Mouse (Mus musculus): ENCODE data around the gene Mocs3.

Gene Mocs3

GRCm38 (mm10) chr2:168230026-168230728 is at the start of gene Mocs3, which contains the start of the genes Gm20716 and Dpm1:
Gene Mocs3 (plus strand): TSS chr2:168230622.
Gene Gm20716 (minus strand): TSS chr2:168230364.
Gene Dpm1 (minus strand): TSS chr2:168230591.
- DNase-seq (ENCODE audit: low read depth, low spot score), result peak; percentile 96

DNA sequence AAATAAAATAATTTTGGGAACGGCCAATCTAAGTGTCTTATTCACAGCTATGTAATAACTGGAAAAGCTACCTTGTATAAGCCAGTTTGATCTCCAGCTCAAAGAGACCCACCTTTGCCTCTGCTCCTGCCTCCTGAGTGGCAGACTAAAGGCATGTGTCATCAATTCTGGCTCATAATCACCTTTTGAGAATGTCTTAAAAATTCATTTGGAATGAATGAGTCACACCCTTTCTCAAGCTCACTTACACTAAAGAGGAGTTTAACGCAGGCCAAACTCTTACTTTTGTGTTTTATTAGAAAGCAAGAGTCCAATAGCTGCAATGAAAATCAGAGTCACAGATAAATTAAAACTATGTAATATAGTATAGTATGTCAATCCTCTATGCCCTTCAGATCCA is 38.6 kb upstream of the Mocs3 start:
- DNase-seq (ENCODE audit: low read depth, low spot score), result peak; percentile 35

GRCm38 (mm10) chr2:168193685-168194084 is 36.7 kb upstream of the Mocs3 start:
- DNase-seq (ENCODE audit: low read depth, low spot score), result no peak

- no peak for DNase-seq (ENCODE audit: low read depth, low spot score)
These were observed 34.7 kb upstream of the Mocs3 start for GRCm38 (mm10) chr2:168195721-168196120.

GRCm38 (mm10) chr2:168198421-168198820 is 32.0 kb upstream of the Mocs3 start:
- DNase-seq (ENCODE audit: low read depth, low spot score), result peak; percentile 24

GRCm38 (mm10) chr2:168199476-168199875 is 30.9 kb upstream of the Mocs3 start:
- no peak for DNase-seq (ENCODE audit: low read depth, low spot score)

GRCm38 (mm10) chr2:168200014-168200691 is 30.3 kb upstream of the Mocs3 start:
- DNase-seq (ENCODE audit: low read depth, low spot score), result no peak

GRCm38 (mm10) chr2:168204476-168204999 is 25.9 kb upstream of the Mocs3 start:
- DNase-seq (ENCODE audit: low read depth, low spot score), result no peak

DNA sequence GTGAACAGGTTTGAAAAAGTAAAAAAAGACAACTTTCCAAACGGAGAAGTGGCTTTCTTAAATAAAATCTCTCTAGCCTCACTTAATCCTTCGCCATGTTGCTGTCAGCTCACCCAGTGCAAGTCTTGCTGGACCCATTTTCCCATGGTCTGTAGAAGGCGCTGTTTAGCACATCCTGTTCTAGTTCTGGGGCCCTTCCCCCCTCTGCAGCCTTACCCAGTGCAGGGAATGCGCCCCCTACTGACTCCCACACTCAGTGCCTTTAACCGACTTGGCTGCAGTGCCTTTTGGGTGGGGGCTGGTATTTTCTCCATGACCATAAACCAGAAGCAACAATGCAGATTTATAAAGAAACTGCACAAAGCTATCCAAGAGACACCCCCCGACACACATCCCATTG is 25.2 kb upstream of the Mocs3 start:
- DNase-seq (ENCODE audit: low read depth, low spot score), result peak; percentile 98

GRCm38 (mm10) chr2:168205681-168206631 is 24.5 kb upstream of the Mocs3 start:
- peak; percentile 43 for DNase-seq (ENCODE audit: low read depth, low spot score)

DNA sequence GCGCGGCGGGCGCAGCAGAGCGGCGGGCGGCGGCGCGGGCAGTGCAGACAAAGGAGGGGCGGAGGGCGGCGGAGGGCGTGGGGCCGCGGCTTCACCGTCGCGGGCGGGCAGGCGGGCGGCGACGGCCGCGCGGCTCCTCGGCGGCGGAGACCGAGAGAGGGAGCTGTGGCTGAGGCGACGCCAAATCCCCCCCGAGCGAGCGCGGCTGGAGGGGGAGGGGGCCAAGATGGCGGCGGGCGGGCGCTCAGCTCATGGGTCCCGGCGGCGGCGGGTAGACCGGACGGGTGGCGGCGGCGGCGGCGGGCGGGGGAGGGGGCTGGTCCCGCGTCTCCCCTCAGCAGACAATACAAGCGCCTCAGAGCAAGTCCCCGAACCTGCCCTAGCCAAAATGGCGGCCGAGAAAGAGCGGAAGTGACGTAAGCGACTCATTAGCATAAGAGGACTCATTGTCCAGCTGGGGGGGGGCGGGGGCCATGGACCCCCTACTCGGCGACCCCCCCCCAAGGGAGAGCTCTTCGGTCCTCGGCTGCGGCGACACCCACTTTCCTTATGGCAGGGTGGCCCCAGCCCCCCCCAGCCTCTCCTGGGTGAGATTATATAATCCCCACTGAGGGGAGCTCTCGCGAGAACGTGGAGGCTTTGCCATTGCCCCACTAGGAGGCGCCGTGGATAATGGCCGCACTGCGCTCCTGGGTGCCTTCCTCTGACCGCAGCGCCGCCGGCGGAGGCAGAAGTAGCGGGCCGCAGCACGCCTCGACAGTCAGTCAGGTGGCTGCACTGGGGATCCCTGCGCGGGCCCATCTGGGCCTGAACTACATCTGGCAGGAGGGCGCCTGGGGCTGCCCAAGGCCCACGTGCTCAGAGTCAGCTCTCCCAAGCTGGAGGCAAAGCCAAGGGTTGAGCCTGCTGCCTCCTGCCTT is 23.4 kb upstream of the Mocs3 start, which contains the start of gene Adnp:
Gene Adnp (minus strand): TSS at position 388 of the 920 bp plus-strand sequence.
- peak; percentile 98 for DNase-seq (ENCODE audit: low read depth, low spot score)

DNA sequence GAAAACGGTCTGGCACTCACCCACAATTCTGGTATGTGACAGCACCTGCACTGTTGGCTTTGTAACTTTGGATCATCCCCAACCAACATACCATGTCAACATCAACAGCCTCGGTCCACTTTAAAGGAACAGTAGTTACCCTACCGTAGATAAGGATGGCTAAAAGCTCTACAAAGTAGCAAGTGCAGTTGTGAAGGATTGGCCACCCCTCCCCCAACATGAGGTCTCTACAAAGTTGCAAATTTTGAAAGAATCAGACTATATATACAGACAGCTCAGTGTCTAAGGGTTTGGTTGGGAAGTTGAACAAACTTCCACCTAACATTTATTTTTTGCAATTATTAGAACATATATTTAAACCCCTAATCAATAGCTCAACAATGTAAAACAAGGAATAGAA is 22.5 kb upstream of the Mocs3 start:
- DNase-seq (ENCODE audit: low read depth, low spot score), result no peak

DNA sequence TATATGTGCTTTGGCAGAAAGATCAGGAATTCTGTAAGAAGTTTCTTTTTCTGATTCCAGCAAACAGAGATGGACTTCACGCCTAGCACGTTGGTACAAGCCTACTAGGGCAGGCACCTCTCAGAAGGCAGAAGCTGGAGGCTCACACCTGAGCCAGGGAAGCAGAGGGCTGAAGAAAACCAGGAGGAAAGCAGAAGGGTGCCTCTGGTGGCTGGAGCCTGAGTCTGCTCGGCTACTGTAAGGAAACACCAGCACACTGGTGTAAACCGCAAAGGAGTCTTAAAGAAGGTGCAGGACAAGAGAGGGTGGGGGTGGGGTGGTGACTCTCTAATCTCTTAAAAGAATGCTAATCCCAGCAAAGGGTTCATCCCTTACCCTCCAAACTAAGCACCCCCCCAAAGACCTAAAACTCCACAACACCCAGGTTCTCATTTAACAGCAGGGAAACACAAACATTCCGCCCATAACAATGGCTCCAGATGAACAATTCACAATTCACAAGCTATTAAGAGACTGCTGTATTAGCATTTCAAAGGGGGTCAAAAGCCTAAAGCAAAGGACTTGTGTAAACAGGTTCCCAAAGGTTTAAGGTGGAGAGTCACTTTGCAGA is 16.5 kb upstream of the Mocs3 start:
- no peak for DNase-seq (ENCODE audit: low read depth, low spot score)

- DNase-seq (ENCODE audit: low read depth, low spot score), result no peak
These were observed 7.1 kb upstream of the Mocs3 start for GRCm38 (mm10) chr2:168223326-168223725.

GRCm38 (mm10) chr2:168229116-168230025 is 1.1 kb upstream of the Mocs3 start:
- peak; percentile 63 for DNase-seq (ENCODE audit: low read depth, low spot score)

- DNase-seq (ENCODE audit: low read depth, low spot score), result peak; percentile 54
These were observed 500 bp downstream of the Mocs3 start for GRCm38 (mm10) chr2:168230773-168231470.

- no peak for DNase-seq (ENCODE audit: low read depth, low spot score)
These were observed 1.0 kb downstream of the Mocs3 start for GRCm38 (mm10) chr2:168231471-168231829.

- DNase-seq (ENCODE audit: low read depth, low spot score), result no peak
These were observed 2.9 kb downstream of the Mocs3 start for GRCm38 (mm10) chr2:168233286-168233685.
